Mouse (Mus musculus) kidney, adult 8-10 months (tissue): ENCODE results near the gene Slc22a13.

Experiments
- DNase-seq, 2 experiments: peaks; one replicate each; pipeline ENCODE4 v3.0.0; 2022

Slc22a13 gene

GRCm38 (mm10) chr9:119208998-119209397 is at the start of gene Slc22a13:
Gene Slc22a13 (minus strand): TSS chr9:119209098.
- no peak for DNase-seq

- no peak for DNase-seq
Observed at GRCm38 (mm10) chr9:119258128-119258527, 49.2 kb upstream of the Slc22a13 start.

- no peak for DNase-seq
Observed at GRCm38 (mm10) chr9:119256161-119256560, 47.3 kb upstream of the Slc22a13 start.

GRCm38 (mm10) chr9:119255096-119255495 is 46.2 kb upstream of the Slc22a13 start:
- no peak for DNase-seq

- DNase-seq, result no peak
Observed at GRCm38 (mm10) chr9:119254187-119254586, 45.3 kb upstream of the Slc22a13 start.

- DNase-seq, result no peak
Observed at GRCm38 (mm10) chr9:119247996-119248395, 39.1 kb upstream of the Slc22a13 start.

GRCm38 (mm10) chr9:119246826-119247225 is 37.9 kb upstream of the Slc22a13 start:
- peak; percentile 87 to 88 for DNase-seq

GRCm38 (mm10) chr9:119243981-119244380 is 35.1 kb upstream of the Slc22a13 start:
- DNase-seq, result peak; percentile 48 to 67

GRCm38 (mm10) chr9:119241169-119241865 is 32.4 kb upstream of the Slc22a13 start:
- no peak for DNase-seq

- no peak for DNase-seq
Observed at GRCm38 (mm10) chr9:119240286-119240997, 31.5 kb upstream of the Slc22a13 start.

GRCm38 (mm10) chr9:119239274-119239673 is 30.4 kb upstream of the Slc22a13 start:
- DNase-seq, result peak; percentile 52 to 82

- DNase-seq, result peak in 1 of 2 experiments; percentile 44
Observed at GRCm38 (mm10) chr9:119238796-119239195, 29.9 kb upstream of the Slc22a13 start.

GRCm38 (mm10) chr9:119231552-119231951 is 22.7 kb upstream of the Slc22a13 start:
- DNase-seq, result no peak

GRCm38 (mm10) chr9:119230829-119231228 is 21.9 kb upstream of the Slc22a13 start:
- DNase-seq, result no peak

GRCm38 (mm10) chr9:119220249-119220648 is 11.4 kb upstream of the Slc22a13 start:
- no peak for DNase-seq

- DNase-seq, result no peak
Observed at GRCm38 (mm10) chr9:119219667-119220066, 10.8 kb upstream of the Slc22a13 start.

- peak; percentile 72 to 80 for DNase-seq
Observed at GRCm38 (mm10) chr9:119215341-119215740, 6.4 kb upstream of the Slc22a13 start.

GRCm38 (mm10) chr9:119214601-119215000 is 5.7 kb upstream of the Slc22a13 start:
- DNase-seq, result peak; percentile 61 to 64

GRCm38 (mm10) chr9:119212996-119213395 is 4.1 kb upstream of the Slc22a13 start:
- no peak for DNase-seq

- DNase-seq, result peak; percentile 64 to 91
Observed at GRCm38 (mm10) chr9:119207113-119207512, 1.8 kb downstream of the Slc22a13 start.

- DNase-seq, result peak; percentile 43 to 70
Observed at GRCm38 (mm10) chr9:119206666-119207065, 2.2 kb downstream of the Slc22a13 start.

- DNase-seq, result peak in 1 of 2 experiments; percentile 41
Observed at GRCm38 (mm10) chr9:119205756-119206155, 3.1 kb downstream of the Slc22a13 start.

GRCm38 (mm10) chr9:119203617-119204016 is 5.3 kb downstream of the Slc22a13 start:
- DNase-seq, result no peak

GRCm38 (mm10) chr9:119201653-119202052 is 7.2 kb downstream of the Slc22a13 start:
- peak; percentile 32 to 49 for DNase-seq
